Comparison of ENCODE assay signal across 8 mouse cellular contexts in genomic region chr14:57825788-57826751, GRCm38 (mm10). TPM values are rescaled to one million over a fixed set of nuclear protein-coding genes. Genes with fewer than 3 reads are reported as not detected.
DNase-seq lines count a peak whose midpoint lies in the region; ATAC-seq and TF ChIP-seq lines count a peak whose summit lies in the region.

Ska3 (minus strand) TSS chr14:57826185.
Mrpl57 (plus strand) TSS chr14:57826234.

- TF ChIP-seq CTCF in liver, embryonic 14.5 days (IDR thresholded peaks at IDR 0.05; ENCODE audit: low read depth) = peak; percentile 38
- TF ChIP-seq CTCF in stomach, postnatal 0 days (IDR thresholded peaks at IDR 0.05; ENCODE audit: low read depth) = peak; percentile 36; the same call in 1 of the 2 replicates

- H3K36me3 ChIP-seq in heart, embryonic 15.5 days = peaks cover 20% of the 10 kb centered on the region
- H3K36me3 ChIP-seq in liver, embryonic 14.5 days (replicated peaks; ENCODE audit: control insufficient read depth, insufficient read depth, low read depth) = peaks cover 17% of the 10 kb centered on the region
- 0 out of 2 replicates have a peak, but pooled peaks cover 5% of the 10 kb centered on the region for H3K36me3 ChIP-seq in neural tube, embryonic 11.5 days (ENCODE audit: control insufficient read depth, insufficient read depth, low read length)
- H3K36me3 ChIP-seq in stomach, postnatal 0 days (ENCODE audit: control insufficient read depth, insufficient read depth, low read length) = no peaks in the 10 kb centered on the region

- DNase-seq in CD4-positive, CD25-positive, alpha-beta regulatory T cell, adult 2 months (ENCODE audit: low read depth, low spot score) = peak; percentile 94
- DNase-seq in fibroblast of lung, adult 2 months (ENCODE audit: low read depth) = peak; percentile 64
- peak; percentile 94 to 96 for DNase-seq in kidney, postnatal 25 days
- peak; percentile 83 to 90 (median 85) for DNase-seq in liver, embryonic 14.5 days (ENCODE audit: low read depth in 3 of 3, low spot score in 3 of 3)
- DNase-seq in neural tube, embryonic 11.5 days (ENCODE audit: low spot score) = peak; percentile 95
- DNase-seq in stomach, postnatal 0 days (ENCODE audit: low spot score) = peak; percentile 92

- H3K4me1 ChIP-seq in brown adipose tissue, adult 24 weeks (ENCODE audit: control insufficient read depth, insufficient read depth, insufficient read length, low read length) = peaks cover 5% of the 10 kb centered on the region
- H3K4me1 ChIP-seq in heart, embryonic 15.5 days (replicated peaks) = peaks cover 18% of the 10 kb centered on the region
- H3K4me1 ChIP-seq in liver, embryonic 14.5 days (replicated peaks; ENCODE audit: control insufficient read depth in 2 of 2, insufficient read depth in 2 of 2, low read length in 1 of 2) = peaks cover 9 to 14% of the 10 kb centered on the region in 2 experiments
- H3K4me1 ChIP-seq in neural tube, embryonic 11.5 days (ENCODE audit: control insufficient read depth, insufficient read depth, low read length) = peaks cover 11% of the 10 kb centered on the region; the same call in 1 of the 2 replicates
- no peaks in the 10 kb centered on the region; the same call in 1 of the 2 replicates for H3K4me1 ChIP-seq in stomach, postnatal 0 days (replicated peaks; ENCODE audit: control insufficient read depth, insufficient read depth)

- peak within 1 kb of the TSS; percentile 93 for H3K4me3 ChIP-seq in brown adipose tissue, adult 24 weeks (ENCODE audit: insufficient read depth, low read depth, low read length)
- H3K4me3 ChIP-seq in heart, embryonic 15.5 days = peak within 1 kb of the TSS; percentile 71
- peak within 1 kb of the TSS; percentile 80 to 99 for H3K4me3 ChIP-seq in liver, embryonic 14.5 days (ENCODE audit: insufficient read depth in 1 of 2, low read depth in 2 of 2, low read length in 2 of 2)
- H3K4me3 ChIP-seq in neural tube, embryonic 11.5 days (ENCODE audit: low read depth, low read length) = peak within 1 kb of the TSS; percentile 85
- H3K4me3 ChIP-seq in stomach, postnatal 0 days (ENCODE audit: low read depth, low read length) = peak within 1 kb of the TSS; percentile 80

- peak; percentile 91 for ATAC-seq in heart, embryonic 15.5 days (replicated peaks; ENCODE audit: insufficient number of reproducible peaks, insufficient read depth, low FRiP score, low read depth)
- peak; percentile 96 for ATAC-seq in liver, embryonic 14.5 days (ENCODE audit: insufficient read depth)
- peak; percentile 95 for ATAC-seq in neural tube, embryonic 11.5 days (ENCODE audit: insufficient read depth, low FRiP score, low TSS enrichment)
- ATAC-seq in stomach, postnatal 0 days (ENCODE audit: low FRiP score, low TSS enrichment) = peak; percentile 95

- peak within 1 kb of the TSS; percentile 73 for H3K4me2 ChIP-seq in heart, embryonic 15.5 days
- H3K4me2 ChIP-seq in liver, embryonic 14.5 days (ENCODE audit: low read depth) = peak within 1 kb of the TSS; percentile 97
- peak within 1 kb of the TSS; percentile 59 for H3K4me2 ChIP-seq in neural tube, embryonic 11.5 days (ENCODE audit: low read depth)
- peak within 1 kb of the TSS; percentile 79 for H3K4me2 ChIP-seq in stomach, postnatal 0 days (replicated peaks; ENCODE audit: low read depth)

- no peaks in the 10 kb centered on the region for H3K9me3 ChIP-seq in heart, embryonic 15.5 days (replicated peaks)
- H3K9me3 ChIP-seq in liver, embryonic 14.5 days (ENCODE audit: control insufficient read depth, low read length) = no peaks in the 10 kb centered on the region
- no peaks in the 10 kb centered on the region for H3K9me3 ChIP-seq in neural tube, embryonic 11.5 days (ENCODE audit: control insufficient read depth, low read length)
- no peaks in the 10 kb centered on the region for H3K9me3 ChIP-seq in stomach, postnatal 0 days (ENCODE audit: control insufficient read depth, low read length)

- no peaks in the 10 kb centered on the region for H3K27me3 ChIP-seq in heart, embryonic 15.5 days
- H3K27me3 ChIP-seq in liver, embryonic 14.5 days (ENCODE audit: control insufficient read depth, insufficient read depth, low read length) = no peaks in the 10 kb centered on the region
- H3K27me3 ChIP-seq in neural tube, embryonic 11.5 days (ENCODE audit: control insufficient read depth, insufficient read depth, low read length) = no peaks in the 10 kb centered on the region
- no peaks in the 10 kb centered on the region for H3K27me3 ChIP-seq in stomach, postnatal 0 days (ENCODE audit: control insufficient read depth, insufficient read depth, low read length)

- peak; percentile 49; the same call in 1 of the 2 replicates for TF ChIP-seq EP300 in liver, embryonic 14.5 days (IDR thresholded peaks at IDR 0.05; ENCODE audit: low read depth)
- TF ChIP-seq EP300 in stomach, postnatal 0 days (optimal IDR thresholded peaks at IDR 0.05) = peak; percentile 90

- H3K9ac ChIP-seq in heart, embryonic 15.5 days = peak within 1 kb of the TSS; percentile 84
- H3K9ac ChIP-seq in liver, embryonic 14.5 days (replicated peaks) = peak within 1 kb of the TSS; percentile 96
- H3K9ac ChIP-seq in neural tube, embryonic 11.5 days (ENCODE audit: low read length) = peak within 1 kb of the TSS; percentile 90
- peak within 1 kb of the TSS; percentile 94 for H3K9ac ChIP-seq in stomach, postnatal 0 days (ENCODE audit: low read length)

- whole genome bisulfite sequencing in heart, embryonic 15.5 days = under 1% methylated on average over 96 of the region's 96 CpGs
- WGBS in liver, embryonic 14.5 days (ENCODE audit: insufficient replicate concordance) = under 1% methylated on average over 96 of the region's 96 CpGs
- WGBS in neural tube, embryonic 11.5 days = under 1% methylated on average over 96 of the region's 96 CpGs
- WGBS in stomach, postnatal 0 days = under 1% methylated on average over 94 of the region's 96 CpGs

- H3K27ac ChIP-seq in brown adipose tissue, adult 24 weeks (replicated peaks; ENCODE audit: low read depth, low read length) = peak within 1 kb of the TSS; percentile 81
- peak within 1 kb of the TSS; percentile 93 for H3K27ac ChIP-seq in heart, embryonic 15.5 days
- H3K27ac ChIP-seq in liver, embryonic 14.5 days = peak within 1 kb of the TSS; percentile 79
- peak within 1 kb of the TSS; percentile 73 for H3K27ac ChIP-seq in neural tube, embryonic 11.5 days (ENCODE audit: low read depth, low read length)
- H3K27ac ChIP-seq in stomach, postnatal 0 days (replicated peaks) = peak within 1 kb of the TSS; percentile 95

RNA-seq across cellular contexts. Expression of gene Ska3, which starts in this region (rescaled TPM):
- polyA plus RNA-seq in brown adipose tissue, adult 24 weeks (2012; ENCODE audit: insufficient read depth, insufficient read length, missing spikeins) = not detected in 2 replicates
- polyA plus RNA-seq in heart, embryonic 15.5 days (2015; fragmentation: Nextera tagmentation; extraction: Ambion mirVana) = 21.2 and 22.3 TPM in 2 replicates
- polyA plus RNA-seq in liver, embryonic 14.5 days (2012; rRNA removed) = 4.7 and 8.1 TPM in 2 replicates
- 9.6 and 10.4 TPM in 2 replicates for polyA plus RNA-seq in liver, embryonic 14.5 days (2014; fragmentation: Nextera tagmentation; extraction: Ambion mirVana)
- polyA plus RNA-seq in neural tube, embryonic 11.5 days (2014; fragmentation: Nextera tagmentation; extraction: Ambion mirVana) = 36.0 and 39.3 TPM in 2 replicates
- polyA plus RNA-seq in stomach, postnatal 0 days (2015; fragmentation: Nextera tagmentation; extraction: Ambion mirVana) = 6.0 and 7.4 TPM in 2 replicates

RNA-seq across cellular contexts. Expression of gene Mrpl57, which starts in this region (rescaled TPM):
- 117 and 149 TPM in 2 replicates for polyA plus RNA-seq in brown adipose tissue, adult 24 weeks (2012; ENCODE audit: insufficient read depth, insufficient read length, missing spikeins)
- polyA plus RNA-seq in heart, embryonic 15.5 days (2015; fragmentation: Nextera tagmentation; extraction: Ambion mirVana) = 116 and 118 TPM in 2 replicates
- 23.6 and 48.3 TPM in 2 replicates for polyA plus RNA-seq in liver, embryonic 14.5 days (2012; rRNA removed)
- 149 and 161 TPM in 2 replicates for polyA plus RNA-seq in liver, embryonic 14.5 days (2014; fragmentation: Nextera tagmentation; extraction: Ambion mirVana)
- 134 and 140 TPM in 2 replicates for polyA plus RNA-seq in neural tube, embryonic 11.5 days (2014; fragmentation: Nextera tagmentation; extraction: Ambion mirVana)
- polyA plus RNA-seq in stomach, postnatal 0 days (2015; fragmentation: Nextera tagmentation; extraction: Ambion mirVana) = 214 and 220 TPM in 2 replicates

Comparison
In these comparisons a context has a peak if more than half of its experiments do, and no peak if none do; other contexts are left out.
1. Peak in every context shown above with its lines: DNase-seq, ATAC-seq, H3K4me3 ChIP-seq and H3K27ac ChIP-seq.